Mouse (Mus musculus) liver, adult 2 months (tissue): ENCODE data around the gene Daxx. TPM values are rescaled to one million over a fixed set of nuclear protein-coding genes. Genes with fewer than 3 reads are reported as not detected.

Experiments used
- DNase-seq: peaks from one replicate; pipeline ENCODE4 v3.0.0-alpha.2; 2011; ENCODE audit warnings: low read depth, low spot score; ENCODE audit errors: extremely low read depth
- H3K27ac ChIP-seq: fragments of 200-500 bp; replicated peaks from 2 replicates; pipeline ENCODE4 v1.5.1; 2012; ENCODE audit warnings: low read depth, mild to moderate bottlenecking, control low read depth, inconsistent platforms, low read length; ENCODE audit not compliant: insufficient read depth
- H3K27me3 ChIP-seq: fragments of 200-500 bp; 2 replicates; pipeline ENCODE4 v1.6.1; 2012; ENCODE audit warnings: mild to moderate bottlenecking, moderate library complexity, low read length, inconsistent platforms; ENCODE audit not compliant: control insufficient read depth, insufficient read depth
- H3K36me3 ChIP-seq: fragments of 200-500 bp; 2 replicates; pipeline ENCODE4 v1.6.1; 2012; ENCODE audit warnings: low read length, inconsistent platforms; ENCODE audit not compliant: control insufficient read depth, insufficient read depth
- H3K4me1 ChIP-seq: fragments of 200-500 bp; 2 replicates; pipeline ENCODE4 v1.6.1; 2011; ENCODE audit warnings: low read length; ENCODE audit not compliant: control insufficient read depth, insufficient read depth
- H3K4me3 ChIP-seq: fragments of 200-500 bp; 2 replicates; pipeline ENCODE4 v1.5.1; 2011; ENCODE audit warnings: low read depth, mild to moderate bottlenecking, control low read depth, low read length, moderate library complexity; ENCODE audit not compliant: insufficient read depth
- H3K79me2 ChIP-seq: fragments of 200-500 bp; 2 replicates; pipeline ENCODE4 v1.6.1; 2012; ENCODE audit warnings: inconsistent platforms, mild to moderate bottlenecking, low read length, moderate library complexity; ENCODE audit not compliant: control insufficient read depth, insufficient read depth
- H3K9ac ChIP-seq: fragments of 200-500 bp; 2 replicates; pipeline ENCODE4 v1.6.1; 2012; ENCODE audit warnings: low read depth, mild to moderate bottlenecking, control low read depth, inconsistent platforms, low read length
- CTCF ChIP-seq: fragments of 200-500 bp; IDR thresholded peaks from 2 replicates; pipeline ENCODE4 v1.5.1; 2011; ENCODE audit warnings: low read depth, low read length, control low read depth
- POLR2A ChIP-seq: fragments of 200-500 bp; IDR thresholded peaks from 2 replicates; pipeline ENCODE4 v1.6.1; 2011; ENCODE audit warnings: low read length, control low read depth; ENCODE audit not compliant: insufficient read depth; ENCODE audit errors: extremely low read depth
- WGBS: fragments of 180-500 bp; shearing (Covaris S2); methylation state at CpG from one replicate; pipeline ENCODE4 v1.1.7; 2018; 5-methylcytosine and 5-hydroxymethylcytosine counted together
- polyA plus RNA-seq: library from polyadenylated mRNA; depleted of rRNA; stranded (reverse); fragments of >200 nt; gene quantifications from 2 replicates; pipeline ENCODE4 v1.2.3, GENCODE M21; 2012
- total RNA-seq: library from RNA; depleted of rRNA; stranded (reverse); fragments of >200 nt; gene quantifications from 2 replicates; pipeline ENCODE4 v1.2.3, GENCODE M21; 2014

The Daxx gene
- total and polyA plus RNA-seq, 2 experiments: 10.2 to 30.8 TPM

DNA sequence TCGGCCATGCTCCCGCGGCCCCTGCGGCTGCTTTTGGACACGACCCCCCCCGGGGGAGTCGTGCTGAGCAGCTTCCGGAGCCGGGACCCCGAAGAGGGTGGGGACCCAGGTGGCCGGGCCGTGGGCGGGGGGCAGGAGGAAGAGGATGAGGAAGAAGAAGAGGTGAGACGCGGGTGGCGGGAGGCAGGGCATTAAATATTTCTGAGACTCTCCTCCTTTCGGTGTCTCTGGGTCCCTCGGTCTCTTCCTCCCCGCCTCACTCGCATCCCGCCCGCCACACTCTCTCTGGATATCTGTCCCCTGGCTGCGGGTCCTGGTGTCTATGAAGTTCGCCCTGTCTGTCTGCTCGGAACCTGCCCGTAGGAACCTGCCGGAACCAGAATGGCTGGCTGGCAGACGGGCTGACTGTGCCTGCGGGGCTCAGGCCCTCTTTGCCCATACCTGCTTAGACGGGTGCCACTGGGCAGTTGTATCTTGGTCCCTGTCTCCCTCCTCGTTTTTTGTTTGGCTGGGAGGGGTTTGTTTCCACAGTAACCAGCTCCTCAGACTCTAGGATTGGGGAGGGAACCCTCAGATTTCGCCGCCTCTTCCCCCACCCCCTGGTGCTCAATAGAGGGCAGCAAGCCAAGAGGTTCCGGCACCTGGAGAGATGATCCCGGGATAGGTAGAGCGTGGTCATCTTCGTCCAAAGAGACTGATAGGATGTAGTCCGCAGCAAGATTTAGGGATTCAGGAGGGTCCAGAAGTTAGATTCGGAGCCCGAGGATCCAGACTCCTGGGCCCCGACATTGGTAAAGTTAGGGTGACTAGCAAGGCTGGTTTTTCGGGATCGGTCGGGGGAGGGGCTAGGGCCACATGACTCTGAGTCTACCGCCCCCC is 21.3 kb downstream of the Daxx start:
- Histone ChIP-seq H3K36me3 (0 out of 2 replicates have a peak, but pooled peaks cover 2% of the 10 kb centered on the region), H3K27me3 (no peaks in the 10 kb centered on the region), H3K4me3 (peak overlapping the region; percentile 68), H3K79me2 (0 out of 2 replicates have a peak, but pooled peaks cover 6% of the 10 kb centered on the region), H3K27ac (peak overlapping the region; percentile 53; the same call in 1 of the 2 replicates), H3K9ac (peak overlapping the region; percentile 76), H3K4me1 (peaks cover 3% of the 10 kb centered on the region)
- 2% methylated on average over 44 of the region's 45 CpGs for WGBS
- TF ChIP-seq POLR2A (no peak), CTCF (no peak)
- peak; percentile 87 for DNase-seq

DNA sequence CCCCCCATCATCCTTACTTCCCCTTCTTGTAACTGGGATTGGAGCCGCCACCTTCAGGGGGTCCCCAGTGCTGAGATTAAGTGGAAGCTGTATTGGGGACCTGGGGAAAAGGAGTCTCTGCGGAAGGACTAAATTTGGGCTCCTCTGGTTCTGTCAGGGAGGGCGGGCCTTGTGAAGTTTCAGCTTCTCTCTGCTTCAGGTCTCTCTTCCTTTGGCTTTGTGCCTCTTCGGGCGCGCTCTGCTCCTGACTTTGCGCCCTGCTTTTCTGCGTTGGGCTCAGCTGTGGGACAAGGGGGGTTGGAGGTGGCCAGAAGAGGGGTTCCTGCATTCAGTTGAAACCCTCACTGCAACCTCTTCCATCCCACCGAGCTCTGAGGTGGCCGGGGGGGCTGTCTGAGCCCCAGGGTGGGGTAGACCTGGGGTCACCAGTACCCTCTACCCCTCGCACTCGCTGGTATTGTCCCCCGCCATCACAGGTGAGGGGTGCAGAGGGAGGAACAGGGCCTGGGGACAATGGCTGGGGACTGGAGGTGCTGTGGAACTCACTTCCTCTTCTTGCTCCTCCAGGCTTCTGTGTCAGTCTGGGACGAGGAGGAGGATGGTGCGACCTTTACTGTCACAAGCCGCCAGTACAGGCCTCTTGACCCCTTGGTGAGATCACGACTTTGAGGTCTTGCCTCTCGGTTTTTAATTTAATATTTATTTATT is 22.1 kb downstream of the Daxx start:
- H3K27me3 ChIP-seq: no peaks in the 10 kb centered on the region
- peak overlapping the region; percentile 23; the same call in 1 of the 2 replicates for H3K4me3 ChIP-seq
- DNase-seq: no peak
- H3K27ac ChIP-seq: no peak overlapping the region
- H3K4me1 ChIP-seq: peaks cover 3% of the 10 kb centered on the region
- H3K9ac ChIP-seq: peak overlapping the region; percentile 28
- H3K36me3 ChIP-seq: 0 out of 2 replicates have a peak, but pooled peaks cover 2% of the 10 kb centered on the region
- no peak for TF ChIP-seq CTCF
- TF ChIP-seq POLR2A: no peak
- 76% methylated on average over 18 of the region's 18 CpGs for WGBS
- 0 out of 2 replicates have a peak, but pooled peaks cover 2% of the 10 kb centered on the region for H3K79me2 ChIP-seq

DNA sequence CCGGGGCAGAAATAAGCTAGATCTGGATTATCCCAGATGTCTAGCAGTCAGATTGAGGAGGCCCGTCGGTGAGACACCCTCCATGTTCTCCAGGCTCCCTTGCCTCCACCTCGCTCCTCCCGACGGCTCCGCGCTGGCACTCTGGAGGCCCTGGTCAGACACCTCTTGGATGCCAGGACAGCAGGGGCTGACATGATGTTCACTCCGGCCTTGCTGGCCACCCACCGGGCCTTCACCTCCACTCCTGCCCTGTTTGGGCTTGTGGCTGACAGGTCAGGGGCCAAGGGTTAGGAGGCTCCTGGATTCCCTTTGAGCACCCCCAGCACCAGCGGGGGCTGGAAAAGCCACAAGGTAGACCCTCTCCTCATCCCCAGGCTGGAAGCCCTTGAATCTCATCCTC is 22.7 kb downstream of the Daxx start:
- H3K27ac ChIP-seq: no peak overlapping the region
- no peak for DNase-seq
- TF ChIP-seq POLR2A (no peak), CTCF (no peak)
- no peaks in the 10 kb centered on the region for H3K27me3 ChIP-seq
- peaks cover 3% of the 10 kb centered on the region for H3K4me1 ChIP-seq
- H3K79me2 ChIP-seq: no peaks in the 10 kb centered on the region
- H3K4me3 ChIP-seq: no peak overlapping the region
- no peaks in the 10 kb centered on the region for H3K36me3 ChIP-seq
- 96% methylated on average over 11 of the region's 11 CpGs for WGBS
- H3K9ac ChIP-seq: no peak overlapping the region

GRCm38 (mm10) chr17:33932448-33932847 is 23.2 kb downstream of the Daxx start:
- TF ChIP-seq POLR2A (no peak), CTCF (no peak)
- WGBS: 73% methylated on average over 14 of the region's 14 CpGs
- no peak for DNase-seq
- H3K27me3 ChIP-seq: no peaks in the 10 kb centered on the region
- no peak overlapping the region for H3K9ac ChIP-seq
- no peak overlapping the region for H3K27ac ChIP-seq
- no peaks in the 10 kb centered on the region for H3K36me3 ChIP-seq
- H3K4me3 ChIP-seq: no peak overlapping the region
- H3K4me1 ChIP-seq: peaks cover 3% of the 10 kb centered on the region
- H3K79me2 ChIP-seq: no peaks in the 10 kb centered on the region

- TF ChIP-seq POLR2A (no peak), CTCF (no peak)
- DNase-seq: no peak
- Histone ChIP-seq H3K27ac (peak overlapping the region; percentile 24; the same call in 1 of the 2 replicates), H3K4me1 (peaks cover 3% of the 10 kb centered on the region), H3K36me3 (no peaks in the 10 kb centered on the region; the same call in 1 of the 2 replicates), H3K4me3 (no peak overlapping the region), H3K79me2 (no peaks in the 10 kb centered on the region), H3K9ac (no peak overlapping the region), H3K27me3 (no peaks in the 10 kb centered on the region)
- WGBS: 79% methylated on average over 15 of the region's 15 CpGs
Measured at GRCm38 (mm10) chr17:33932970-33933369, 23.8 kb downstream of the Daxx start.
